Mouse (Mus musculus) T-helper 2 cell (primary cell): ENCODE data around the gene Anks1b.

ENCODE experiments used
- in situ Hi-C: fragments of 300-600 bp; cut with MboI, MseI; formaldehyde crosslinking; loops from one replicate; pipeline ENCODE4 v1.15.1; 2025; ENCODE audit warnings: high pct_unique_total_duplicates

Gene Anks1b

GRCm38 (mm10) chr10:90852432-90852831 lies 979.1 kb downstream of the Anks1b start:
- in situ Hi-C loops = no loop called here

GRCm38 (mm10) chr10:90856668-90857067 lies 983.4 kb downstream of the Anks1b start:
- in situ Hi-C loops = no loop called here

- in situ Hi-C loops = no loop called here
Observed at GRCm38 (mm10) chr10:90859665-90860523, 986.6 kb downstream of the Anks1b start.

GRCm38 (mm10) chr10:90863881-90864598 lies 990.7 kb downstream of the Anks1b start:
- in situ Hi-C loops = no loop called here

- in situ Hi-C loops = no loop called here
Observed at GRCm38 (mm10) chr10:90864599-90864889, 991.2 kb downstream of the Anks1b start.

GRCm38 (mm10) chr10:90873204-90873603 lies 999.9 kb downstream of the Anks1b start:
- in situ Hi-C loops = no loop called here

GRCm38 (mm10) chr10:90874166-90874565 lies 1000.9 kb downstream of the Anks1b start:
- in situ Hi-C loops = no loop called here

- in situ Hi-C loops = no loop called here
Observed at GRCm38 (mm10) chr10:90880854-90881560, 1007.7 kb downstream of the Anks1b start.

GRCm38 (mm10) chr10:90889566-90889965 lies 1016.3 kb downstream of the Anks1b start:
- in situ Hi-C loops = no loop called here

GRCm38 (mm10) chr10:90892728-90893127 lies 1019.4 kb downstream of the Anks1b start:
- in situ Hi-C loops = no loop called here

- in situ Hi-C loops = no loop called here
Observed at GRCm38 (mm10) chr10:90897894-90898293, 1024.6 kb downstream of the Anks1b start.

GRCm38 (mm10) chr10:90904185-90904584 lies 1030.9 kb downstream of the Anks1b start:
- in situ Hi-C loops = no loop called here

GRCm38 (mm10) chr10:90907381-90907780 lies 1034.1 kb downstream of the Anks1b start:
- in situ Hi-C loops = no loop called here

GRCm38 (mm10) chr10:90923476-90923875 lies 1050.2 kb downstream of the Anks1b start:
- in situ Hi-C loops = no loop called here

GRCm38 (mm10) chr10:90933088-90933487 lies 1059.8 kb downstream of the Anks1b start:
- in situ Hi-C loops = no loop called here

GRCm38 (mm10) chr10:90934678-90935077 lies 1061.4 kb downstream of the Anks1b start:
- in situ Hi-C loops = no loop called here

GRCm38 (mm10) chr10:90937721-90938460 lies 1064.6 kb downstream of the Anks1b start:
- in situ Hi-C loops = no loop called here

GRCm38 (mm10) chr10:90940521-90941520 lies 1067.5 kb downstream of the Anks1b start:
- in situ Hi-C loops = no loop called here

GRCm38 (mm10) chr10:90942001-90942700 lies 1068.8 kb downstream of the Anks1b start:
- in situ Hi-C loops = no loop called here

GRCm38 (mm10) chr10:90947043-90947442 lies 1073.7 kb downstream of the Anks1b start:
- in situ Hi-C loops = no loop called here
